Mouse (Mus musculus) embryonic facial prominence, embryonic 12.5 days (tissue): ENCODE measurements at regions not wholly inside any gene's neighbourhood (a gene's known extent, or its start where the extent isn't known, plus 50 kb on each side); places are given as distances from the start of the nearest gene placed in this dataset.
A peak's percentile ranks its signal among the peaks of the same experiment; 100 is the strongest.

Experiments used
- ATAC-seq: fragments of 200-750 bp; cut with Nextera tagmentation; 2 replicates; pipeline ENCODE4 v1.8.0; 2017; ENCODE audit not compliant: insufficient number of reproducible peaks, insufficient read depth, low FRiP score, low TSS enrichment
- H3K27ac ChIP-seq: fragments of 300-500 bp; sonication (generic); 2 replicates; pipeline ENCODE4 v1.5.1; 2016; ENCODE audit warnings: mild to moderate bottlenecking
- H3K27me3 ChIP-seq: fragments of 300-500 bp; sonication (generic); 2 replicates; pipeline ENCODE4 v1.6.1; 2016; ENCODE audit warnings: mild to moderate bottlenecking, moderate library complexity
- H3K36me3 ChIP-seq: fragments of 300-500 bp; sonication (generic); 2 replicates; pipeline ENCODE4 v1.6.1; 2016; ENCODE audit warnings: mild to moderate bottlenecking
- H3K4me1 ChIP-seq: fragments of 300-500 bp; sonication (generic); 2 replicates; pipeline ENCODE4 v1.6.1; 2016
- H3K4me2 ChIP-seq: fragments of 300-500 bp; sonication (generic); replicated peaks from 2 replicates; pipeline ENCODE4 v1.6.1; 2016; ENCODE audit warnings: mild to moderate bottlenecking, moderate library complexity
- H3K4me3 ChIP-seq: fragments of 300-500 bp; sonication (generic); 2 replicates; pipeline ENCODE4 v1.5.1; 2016; ENCODE audit warnings: mild to moderate bottlenecking
- H3K9ac ChIP-seq: fragments of 300-500 bp; sonication (generic); 2 replicates; pipeline ENCODE4 v1.6.1; 2016; ENCODE audit warnings: mild to moderate bottlenecking, moderate library complexity
- H3K9me3 ChIP-seq: fragments of 300-500 bp; sonication (generic); 2 replicates; pipeline ENCODE4 v1.6.1; 2016; ENCODE audit warnings: mild to moderate bottlenecking, moderate library complexity
- WGBS: fragments of 180-500 bp; shearing (Covaris S2); methylation state at CpG from one replicate; pipeline ENCODE4 v1.1.7; 2016; 5-methylcytosine and 5-hydroxymethylcytosine counted together

DNA sequence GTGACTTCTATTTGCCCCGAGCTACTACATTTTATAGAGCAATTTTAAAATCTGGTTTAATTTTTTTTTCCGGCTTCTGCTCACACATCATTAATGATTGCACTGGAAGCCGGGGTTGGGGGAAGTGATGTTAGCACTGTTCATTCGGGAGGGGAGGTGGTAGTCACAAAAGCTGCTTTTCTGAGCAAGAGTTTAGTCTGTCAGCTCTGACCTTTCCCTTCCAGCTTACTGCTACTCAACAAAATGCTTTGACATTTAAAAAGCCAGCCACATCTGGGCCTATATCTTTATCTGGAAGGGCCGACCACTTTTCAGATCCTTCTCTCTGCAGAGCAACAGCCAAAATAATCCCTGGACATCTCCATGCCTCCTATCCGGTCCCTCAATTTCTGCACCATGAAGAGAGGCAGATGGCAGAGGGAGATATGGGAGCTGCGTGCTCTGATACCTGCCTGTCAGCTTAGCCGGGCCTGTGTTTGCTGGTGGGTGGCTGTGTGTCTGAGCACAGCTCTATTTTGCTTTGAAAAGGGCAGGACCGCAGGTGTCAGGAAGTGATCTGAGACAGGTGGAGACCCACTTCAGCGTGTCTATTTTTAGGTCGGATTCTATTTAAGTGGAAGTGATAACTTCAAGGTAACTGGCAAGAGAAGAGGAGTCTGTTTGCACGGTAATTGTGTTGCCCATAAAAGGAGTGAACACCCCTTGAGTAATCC is 63.1 kb downstream of the Kcnf1 start:
- Histone ChIP-seq H3K4me3 (no peak overlapping the region), H3K36me3 (no peaks in the 10 kb centered on the region), H3K9ac (no peak overlapping the region), H3K4me1 (no peaks in the 10 kb centered on the region), H3K27ac (no peak overlapping the region), H3K4me2 (no peak overlapping the region), H3K27me3 (no peaks in the 10 kb centered on the region), H3K9me3 (no peaks in the 10 kb centered on the region)
- 65% methylated on average over 12 of the region's 12 CpGs for WGBS
- no peak for ATAC-seq

DNA sequence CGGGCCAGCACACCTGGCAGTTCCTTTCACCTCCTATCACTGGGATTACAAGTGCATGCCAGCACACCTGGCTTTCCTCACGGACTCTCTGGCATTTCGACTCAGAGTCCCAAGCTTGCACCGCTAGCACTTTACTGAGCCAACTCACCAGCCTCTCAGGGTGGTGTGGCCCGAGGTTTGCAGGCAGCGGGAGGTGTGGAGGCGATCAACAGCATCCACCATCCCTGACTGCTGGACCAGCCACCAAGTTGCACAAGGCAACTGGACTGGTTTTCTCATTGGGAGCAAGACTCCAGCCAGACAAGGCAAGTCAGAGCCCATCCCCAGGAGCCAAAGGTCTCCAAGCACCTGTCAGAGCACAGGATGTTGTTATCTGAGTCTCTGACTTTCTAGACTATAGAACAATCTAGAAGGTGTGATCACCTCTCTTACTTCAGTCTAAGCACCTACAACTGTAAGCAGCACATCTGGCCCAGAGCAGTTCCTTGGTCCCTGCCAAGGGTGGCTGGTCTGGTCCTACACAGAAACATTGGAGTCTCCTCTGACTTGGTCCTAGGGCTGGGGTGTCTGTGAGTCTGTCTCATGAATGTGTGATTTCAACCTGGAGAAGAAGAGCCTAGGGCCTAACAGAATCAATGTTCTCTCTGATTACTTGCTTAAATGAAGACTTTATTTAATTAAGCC is 63.8 kb downstream of the Kcnf1 start:
- 85% methylated on average over 7 of the region's 7 CpGs for WGBS
- H3K9ac ChIP-seq, result no peak overlapping the region
- no peak overlapping the region for H3K4me3 ChIP-seq
- no peaks in the 10 kb centered on the region for H3K9me3 ChIP-seq
- no peak overlapping the region for H3K4me2 ChIP-seq
- no peak overlapping the region for H3K27ac ChIP-seq
- no peaks in the 10 kb centered on the region for H3K27me3 ChIP-seq
- H3K4me1 ChIP-seq, result no peaks in the 10 kb centered on the region
- no peaks in the 10 kb centered on the region for H3K36me3 ChIP-seq
- no peak for ATAC-seq

DNA sequence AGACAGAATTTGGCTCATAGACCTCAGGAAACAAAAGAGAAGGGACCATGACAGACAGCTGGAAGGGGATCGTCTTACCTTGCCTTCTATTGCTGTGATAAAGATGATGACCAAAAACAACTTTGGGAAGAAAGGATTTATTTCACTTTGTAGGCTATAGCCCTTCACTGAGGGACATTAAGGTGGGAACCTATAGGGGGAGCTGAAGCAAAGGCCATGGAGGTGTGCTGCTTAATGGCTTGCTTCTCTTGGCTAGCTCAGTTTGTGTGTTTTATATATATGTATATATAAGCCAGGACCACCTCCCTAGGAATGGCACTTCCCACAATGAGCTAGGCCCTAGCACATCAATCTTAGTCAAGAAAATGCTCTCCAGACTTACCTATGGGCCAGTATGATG is 70.5 kb downstream of the Kcnf1 start:
- 75% methylated on average over 1 of the region's 1 CpGs for WGBS
- Histone ChIP-seq H3K27me3 (no peaks in the 10 kb centered on the region), H3K4me2 (no peak overlapping the region), H3K27ac (no peak overlapping the region), H3K9me3 (no peaks in the 10 kb centered on the region), H3K4me3 (no peak overlapping the region), H3K4me1 (no peaks in the 10 kb centered on the region), H3K9ac (no peak overlapping the region), H3K36me3 (no peaks in the 10 kb centered on the region)
- no peak for ATAC-seq

DNA sequence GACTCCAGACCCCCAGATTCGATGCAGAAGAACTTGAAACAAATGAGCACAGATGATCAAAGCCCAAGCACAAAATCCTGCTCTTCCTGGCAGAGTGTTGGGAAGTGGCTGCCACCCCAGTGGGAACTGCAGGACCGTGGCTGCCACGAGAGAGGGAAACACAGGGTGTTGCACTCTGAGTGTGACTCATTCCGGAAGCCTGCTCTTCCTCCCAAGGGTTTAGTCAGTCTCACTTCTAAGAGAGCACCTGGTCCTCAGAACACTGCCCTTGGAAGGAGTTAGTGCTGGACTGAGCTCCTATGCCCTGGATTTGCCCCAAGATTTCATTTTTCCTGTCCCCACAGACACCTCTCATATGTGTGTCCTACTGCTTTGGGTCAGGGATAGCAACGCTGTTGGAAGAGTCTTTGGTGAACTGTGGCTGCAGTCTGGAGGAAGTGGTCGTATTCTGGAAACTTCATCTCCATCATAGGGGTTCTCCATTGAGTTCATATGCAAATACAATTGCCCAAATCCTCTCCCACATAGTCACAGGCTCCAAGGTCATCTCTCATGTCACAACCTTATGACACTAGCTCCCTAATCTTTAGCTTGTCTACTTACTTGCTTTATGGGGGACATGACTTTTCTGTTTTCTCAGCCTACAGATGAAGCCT is 71.5 kb downstream of the Kcnf1 start:
- no peaks in the 10 kb centered on the region for H3K27me3 ChIP-seq
- H3K9me3 ChIP-seq, result no peaks in the 10 kb centered on the region
- H3K9ac ChIP-seq, result no peak overlapping the region
- 81% methylated on average over 6 of the region's 6 CpGs for WGBS
- H3K4me3 ChIP-seq, result no peak overlapping the region
- H3K4me2 ChIP-seq, result no peak overlapping the region
- H3K36me3 ChIP-seq, result no peaks in the 10 kb centered on the region
- ATAC-seq, result no peak
- H3K27ac ChIP-seq, result no peak overlapping the region
- H3K4me1 ChIP-seq, result no peaks in the 10 kb centered on the region

DNA sequence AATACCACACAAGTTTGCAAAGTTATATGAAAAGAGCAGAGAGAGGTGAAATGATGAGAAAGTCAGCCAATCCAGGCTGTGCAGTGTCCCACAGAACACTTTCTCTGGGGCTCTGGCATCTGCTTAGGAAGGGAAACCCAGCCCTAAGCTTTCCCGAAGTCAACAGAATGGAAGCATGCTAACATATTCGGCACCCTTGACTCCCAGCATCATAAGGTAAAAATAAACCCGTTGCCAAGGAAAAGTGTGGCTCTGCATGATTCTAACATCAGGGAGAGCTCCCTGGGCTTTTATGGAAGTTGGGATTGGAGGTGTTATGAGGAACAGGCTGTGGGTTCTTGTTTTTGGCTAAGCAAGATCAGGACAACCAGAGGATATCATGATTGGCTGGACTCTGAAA is 74.8 kb downstream of the Kcnf1 start:
- peaks cover 12% of the 10 kb centered on the region for H3K4me1 ChIP-seq
- H3K36me3 ChIP-seq, result no peaks in the 10 kb centered on the region
- no peak overlapping the region for H3K9ac ChIP-seq
- no peaks in the 10 kb centered on the region for H3K9me3 ChIP-seq
- H3K4me3 ChIP-seq, result no peak overlapping the region
- WGBS, result 89% methylated on average over 3 of the region's 3 CpGs
- no peaks in the 10 kb centered on the region for H3K27me3 ChIP-seq
- H3K27ac ChIP-seq, result no peak overlapping the region
- no peak overlapping the region for H3K4me2 ChIP-seq
- ATAC-seq, result no peak

DNA sequence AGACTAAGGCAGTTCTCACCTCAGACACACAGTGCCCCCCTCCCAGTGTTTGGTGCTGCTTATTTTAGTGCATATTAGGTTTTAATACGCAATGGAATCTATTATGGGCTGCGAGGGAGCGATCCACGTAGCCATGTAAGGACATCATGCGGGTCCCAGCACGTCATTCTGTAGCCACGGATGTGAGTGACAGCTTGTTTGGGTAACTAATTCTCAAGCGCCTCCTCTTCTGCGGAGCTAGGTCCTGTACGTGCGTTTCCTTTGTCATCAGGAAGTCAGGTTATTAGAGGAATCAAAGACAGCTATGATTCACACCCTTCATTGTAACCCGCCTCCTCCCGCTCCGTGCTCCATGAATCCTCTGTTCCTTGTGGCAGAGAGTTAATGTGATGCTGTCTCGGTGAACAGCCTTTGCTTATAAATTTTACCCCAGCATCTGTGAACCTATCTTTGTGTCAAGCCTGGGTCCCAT is 78.9 kb downstream of the Kcnf1 start:
- H3K9me3 ChIP-seq, result no peaks in the 10 kb centered on the region
- WGBS, result 28% methylated on average over 15 of the region's 15 CpGs
- ATAC-seq, result no peak
- 0 out of 2 replicates have a peak overlapping the region, but pooled peaks have one; percentile 7 for H3K9ac ChIP-seq
- H3K27ac ChIP-seq, result no peak overlapping the region
- H3K4me2 ChIP-seq, result peak overlapping the region; percentile 38
- peaks cover 15% of the 10 kb centered on the region for H3K4me1 ChIP-seq
- no peaks in the 10 kb centered on the region for H3K27me3 ChIP-seq
- no peaks in the 10 kb centered on the region for H3K36me3 ChIP-seq
- no peak overlapping the region for H3K4me3 ChIP-seq

DNA sequence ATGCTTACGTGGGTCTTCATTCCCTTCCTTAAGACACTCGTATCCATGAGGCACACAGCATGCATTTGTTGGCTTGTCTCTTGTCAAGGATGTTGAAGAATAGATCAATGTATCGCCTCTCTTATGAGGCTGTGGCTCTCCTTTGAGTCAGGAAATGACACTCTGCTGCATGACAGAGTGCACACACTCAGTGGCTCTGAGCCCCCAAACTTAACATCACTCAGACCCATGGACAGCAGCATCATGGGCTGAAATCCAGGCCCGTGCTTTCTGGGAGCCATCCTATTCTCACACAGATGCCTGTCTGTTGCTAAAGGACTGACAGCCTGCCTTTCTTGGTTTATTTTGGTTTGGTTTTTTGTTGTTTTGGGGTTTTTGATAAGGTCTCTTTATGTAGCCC is 81.9 kb downstream of the Kcnf1 start:
- Histone ChIP-seq H3K4me3 (no peak overlapping the region), H3K4me2 (no peak overlapping the region), H3K4me1 (peaks cover 15% of the 10 kb centered on the region), H3K9ac (no peak overlapping the region), H3K36me3 (no peaks in the 10 kb centered on the region), H3K9me3 (no peaks in the 10 kb centered on the region), H3K27me3 (no peaks in the 10 kb centered on the region), H3K27ac (no peak overlapping the region)
- WGBS, result 92% methylated on average over 4 of the region's 4 CpGs
- ATAC-seq, result no peak

DNA sequence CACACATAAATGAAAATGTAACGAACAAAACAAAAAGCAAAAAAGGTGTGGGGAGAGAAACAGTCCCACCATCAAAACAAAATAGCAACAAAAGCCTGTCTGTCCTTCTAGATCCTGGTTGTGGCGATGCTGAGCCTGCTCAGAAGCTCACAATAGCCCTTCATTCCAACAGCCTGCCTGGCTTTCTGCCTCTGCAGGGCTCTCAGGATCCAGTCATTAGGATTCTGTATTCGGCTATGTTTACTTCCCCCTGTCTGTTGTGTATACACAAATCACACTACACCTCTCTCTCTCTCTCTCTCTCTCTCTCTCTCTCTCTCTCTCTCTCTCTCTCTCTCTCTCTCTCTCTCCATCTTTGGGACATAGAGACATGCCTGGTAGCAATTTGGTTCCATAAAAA is 82.2 kb upstream of the 2410004P03Rik start:
- Histone ChIP-seq H3K4me1 (peaks cover 15% of the 10 kb centered on the region), H3K9me3 (no peaks in the 10 kb centered on the region), H3K9ac (no peak overlapping the region), H3K36me3 (no peaks in the 10 kb centered on the region), H3K4me3 (no peak overlapping the region), H3K27ac (no peak overlapping the region), H3K4me2 (no peak overlapping the region), H3K27me3 (no peaks in the 10 kb centered on the region)
- WGBS, result 54% methylated on average over 3 of the region's 3 CpGs
- no peak for ATAC-seq

DNA sequence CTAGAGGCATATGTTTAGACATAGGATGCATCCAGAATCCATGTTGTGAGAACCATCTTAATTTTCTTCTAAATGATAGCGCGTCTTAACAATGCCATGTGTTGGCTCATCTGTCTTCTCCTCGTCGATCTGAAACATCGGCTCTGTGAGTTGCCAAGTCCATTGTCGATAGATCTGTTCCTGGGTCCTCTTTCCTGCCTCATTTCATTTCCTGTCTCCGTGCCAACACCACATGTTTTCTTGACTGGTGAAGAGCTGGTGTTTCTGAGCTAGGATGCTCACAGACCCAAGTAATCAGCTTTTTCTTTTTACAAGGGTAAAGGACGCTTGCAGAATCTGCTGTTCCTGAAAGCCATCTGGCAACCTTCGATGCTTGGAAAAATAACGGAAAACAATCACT is 79.5 kb upstream of the 2410004P03Rik start:
- no peak overlapping the region for H3K9ac ChIP-seq
- no peaks in the 10 kb centered on the region for H3K9me3 ChIP-seq
- ATAC-seq, result no peak
- 59% methylated on average over 10 of the region's 10 CpGs for whole genome bisulfite sequencing
- H3K27ac ChIP-seq, result no peak overlapping the region
- no peaks in the 10 kb centered on the region for H3K36me3 ChIP-seq
- H3K4me2 ChIP-seq, result no peak overlapping the region
- no peak overlapping the region for H3K4me3 ChIP-seq
- H3K4me1 ChIP-seq, result no peaks in the 10 kb centered on the region; the same call in 1 of the 2 replicates
- H3K27me3 ChIP-seq, result no peaks in the 10 kb centered on the region

DNA sequence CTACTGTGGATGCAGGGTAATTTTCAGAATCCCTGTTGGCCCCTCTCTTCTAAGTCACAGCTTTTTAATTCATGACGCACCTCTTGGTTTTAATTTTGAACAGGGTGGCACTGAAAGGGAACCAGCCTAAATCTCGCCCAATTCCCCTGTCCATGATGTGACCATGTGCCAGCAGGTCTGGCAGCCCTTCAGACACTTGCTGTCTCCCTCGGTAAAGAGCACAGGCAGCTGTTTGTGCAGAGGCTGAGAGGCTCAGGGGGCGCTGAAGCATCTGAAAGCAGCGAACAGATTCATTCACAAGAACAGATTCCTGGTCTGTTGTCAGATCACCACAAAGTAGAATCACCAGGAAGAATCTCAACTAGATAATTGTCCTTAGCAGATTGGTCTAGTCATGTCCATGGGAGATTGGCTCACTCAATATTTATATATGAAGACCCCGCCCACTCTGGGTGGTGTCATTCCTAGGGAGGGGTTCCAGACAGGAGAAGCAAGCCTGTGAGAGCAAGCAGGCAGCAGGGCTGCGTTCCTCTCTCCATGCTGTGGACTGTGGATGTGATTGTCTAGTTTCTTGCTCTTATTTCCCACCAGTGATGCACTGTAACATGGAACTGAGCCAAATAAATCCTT is 78.3 kb upstream of the 2410004P03Rik start:
- H3K9ac ChIP-seq, result no peak overlapping the region
- H3K36me3 ChIP-seq, result no peaks in the 10 kb centered on the region
- no peaks in the 10 kb centered on the region; the same call in 1 of the 2 replicates for H3K4me1 ChIP-seq
- H3K27ac ChIP-seq, result no peak overlapping the region
- H3K4me2 ChIP-seq, result no peak overlapping the region
- no peaks in the 10 kb centered on the region for H3K9me3 ChIP-seq
- 55% methylated on average over 7 of the region's 7 CpGs for WGBS
- no peak for ATAC-seq
- no peaks in the 10 kb centered on the region for H3K27me3 ChIP-seq
- H3K4me3 ChIP-seq, result no peak overlapping the region

DNA sequence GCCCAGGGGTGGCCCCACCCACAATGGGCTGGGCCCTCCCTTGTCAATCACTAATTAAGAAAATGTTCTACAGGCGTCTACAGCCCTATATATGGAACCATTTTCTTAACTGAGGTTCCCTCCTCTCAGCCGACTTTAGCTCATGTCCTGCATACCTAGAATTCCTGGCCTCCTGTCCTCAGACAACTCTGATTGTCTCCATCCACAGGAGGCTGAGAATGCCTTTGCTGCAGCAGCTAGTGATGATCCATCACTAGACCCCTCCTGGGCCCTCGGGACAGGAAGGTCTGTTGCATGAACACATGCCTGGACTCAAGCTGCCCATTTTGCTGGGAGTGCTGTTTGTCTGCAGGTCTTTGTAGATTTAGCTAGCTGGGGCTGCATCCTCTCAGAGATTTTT is 75.9 kb upstream of the 2410004P03Rik start:
- Histone ChIP-seq H3K27me3 (no peaks in the 10 kb centered on the region), H3K36me3 (no peaks in the 10 kb centered on the region), H3K4me2 (no peak overlapping the region), H3K27ac (no peak overlapping the region), H3K4me3 (no peak overlapping the region), H3K9ac (no peak overlapping the region), H3K9me3 (no peaks in the 10 kb centered on the region), H3K4me1 (no peaks in the 10 kb centered on the region)
- no peak for ATAC-seq
- 30% methylated on average over 3 of the region's 3 CpGs for WGBS

DNA sequence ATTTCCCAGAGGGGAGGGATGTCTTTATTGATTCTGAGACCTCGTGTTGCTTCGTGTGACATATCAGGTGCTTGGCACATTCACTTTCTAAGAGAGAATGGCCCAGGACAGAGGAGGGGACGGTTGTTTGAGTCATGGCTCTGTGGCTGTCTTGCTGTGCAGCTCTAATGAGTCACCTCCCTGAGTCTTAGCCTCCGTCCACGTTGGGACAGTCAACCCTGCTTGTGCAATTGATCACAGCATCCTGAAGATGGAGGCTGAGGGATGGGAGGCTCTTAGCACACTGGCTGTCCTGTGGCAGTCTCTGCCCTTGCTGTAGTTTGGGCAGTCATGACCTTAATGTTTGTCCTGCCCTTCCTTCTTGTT is 73.7 kb upstream of the 2410004P03Rik start:
- Histone ChIP-seq H3K27me3 (no peaks in the 10 kb centered on the region), H3K4me2 (no peak overlapping the region), H3K27ac (no peak overlapping the region), H3K36me3 (no peaks in the 10 kb centered on the region), H3K4me3 (no peak overlapping the region), H3K9me3 (no peaks in the 10 kb centered on the region), H3K9ac (no peak overlapping the region), H3K4me1 (no peaks in the 10 kb centered on the region)
- 73% methylated on average over 5 of the region's 5 CpGs for WGBS
- no peak for ATAC-seq
